ENCODE assay signal across 21 mouse cellular contexts in the genomic region with DNA sequence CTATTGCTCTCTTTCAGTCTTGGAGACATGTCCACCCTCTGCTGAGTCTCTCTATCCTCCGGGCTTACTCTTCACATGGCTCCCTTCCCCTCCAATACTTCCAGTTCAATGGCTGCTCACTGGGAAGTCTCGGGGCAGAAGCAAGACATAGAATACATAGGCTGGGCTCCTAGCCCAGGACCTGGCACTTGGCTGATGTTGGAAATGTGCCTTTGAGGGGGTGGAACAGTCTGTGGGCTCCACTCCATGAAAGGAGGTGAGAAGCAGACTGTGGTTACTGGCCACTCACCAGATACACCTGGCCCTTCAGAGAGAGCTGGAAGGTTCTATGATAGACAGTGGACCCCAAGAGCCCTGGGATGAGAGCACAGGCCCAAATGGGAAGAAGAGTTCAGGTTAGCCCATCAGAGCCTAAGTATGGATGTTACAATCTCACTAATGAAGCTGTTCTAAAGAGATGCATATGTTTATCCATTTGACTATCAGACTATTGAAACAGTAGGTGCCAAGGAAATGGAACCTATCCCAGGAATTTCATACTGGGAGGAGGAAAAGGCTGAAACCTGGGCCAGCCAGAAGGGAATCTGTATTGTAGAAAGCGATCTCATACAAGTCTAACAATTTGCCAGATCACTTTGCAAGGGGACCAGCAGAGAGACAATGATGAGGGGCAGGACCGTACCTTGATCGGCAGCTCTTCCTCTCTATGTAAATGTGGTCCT. TPM values are rescaled to one million over a fixed set of nuclear protein-coding genes. Genes with fewer than 3 reads are reported as not detected.
DNase-seq lines count a peak whose midpoint lies in the region; ATAC-seq lines count a peak whose summit lies in the region.
"Had no signal": no experiment of that assay in that cellular context is flagged by ENCODE, and none has a peak within 500 bp of the region (broad histone marks: within the 10 kb centered on the region; RNA-seq: fewer than 3 reads in every experiment).

No protein-coding gene starts in this region.

- no peaks in the 10 kb centered on the region for H3K4me1 ChIP-seq in embryonic facial prominence, embryonic 12.5 days
- no peaks in the 10 kb centered on the region for H3K4me1 ChIP-seq in embryonic facial prominence, embryonic 10.5 days
- H3K4me1 ChIP-seq in brown adipose tissue, adult 24 weeks (ENCODE audit: control insufficient read depth, insufficient read depth, insufficient read length, low read length) = peaks cover 40% of the 10 kb centered on the region
- H3K4me1 ChIP-seq: hindbrain, embryonic 12.5 days had no signal

- no peak for ATAC-seq in embryonic facial prominence, embryonic 12.5 days (ENCODE audit: insufficient number of reproducible peaks, insufficient read depth, low FRiP score, low TSS enrichment)
- ATAC-seq: CD4-positive, CD25-positive, alpha-beta regulatory T cell, adult 4 months; forebrain, postnatal 0 days; midbrain, embryonic 13.5 days had no signal

- H3K9me3 ChIP-seq in embryonic facial prominence, embryonic 12.5 days = no peaks in the 10 kb centered on the region
- no peaks in the 10 kb centered on the region for H3K9me3 ChIP-seq in embryonic facial prominence, embryonic 10.5 days
- H3K9me3 ChIP-seq: heart, embryonic 12.5 days; hindbrain, embryonic 12.5 days; midbrain, embryonic 13.5 days had no signal

- no peak overlapping the region for H3K4me2 ChIP-seq in embryonic facial prominence, embryonic 12.5 days (replicated peaks)
- H3K4me2 ChIP-seq: heart, embryonic 12.5 days; hindbrain, embryonic 12.5 days; midbrain, embryonic 13.5 days had no signal

- 0 out of 2 replicates have a peak overlapping the region, but pooled peaks have one; percentile 11 for H3K27ac ChIP-seq in embryonic facial prominence, embryonic 12.5 days
- H3K27ac ChIP-seq in embryonic facial prominence, embryonic 10.5 days (replicated peaks) = no peak overlapping the region
- peak overlapping the region; percentile 97 for H3K27ac ChIP-seq in brown adipose tissue, adult 24 weeks (replicated peaks; ENCODE audit: low read depth, low read length)
- H3K27ac ChIP-seq: hindbrain, embryonic 12.5 days; left cerebral cortex, adult 2 months; midbrain, embryonic 13.5 days had no signal

- no peaks in the 10 kb centered on the region for H3K36me3 ChIP-seq in embryonic facial prominence, embryonic 12.5 days
- H3K36me3 ChIP-seq in embryonic facial prominence, embryonic 10.5 days (replicated peaks) = no peaks in the 10 kb centered on the region
- H3K36me3 ChIP-seq: heart, embryonic 12.5 days; hindbrain, embryonic 12.5 days; midbrain, embryonic 13.5 days had no signal

- 89% methylated on average over 5 of the region's 5 CpGs for WGBS in embryonic facial prominence, embryonic 12.5 days
- WGBS in embryonic facial prominence, embryonic 10.5 days = 89% methylated on average over 5 of the region's 5 CpGs

- H3K4me3 ChIP-seq in embryonic facial prominence, embryonic 12.5 days = no peak overlapping the region
- no peak overlapping the region for H3K4me3 ChIP-seq in embryonic facial prominence, embryonic 10.5 days
- no peak overlapping the region for H3K4me3 ChIP-seq in brown adipose tissue, adult 24 weeks (ENCODE audit: insufficient read depth, low read depth, low read length)
- H3K4me3 ChIP-seq: heart, embryonic 12.5 days; hindbrain, embryonic 12.5 days; left cerebral cortex, adult 2 months; midbrain, embryonic 13.5 days had no signal

- H3K27me3 ChIP-seq in embryonic facial prominence, embryonic 12.5 days = 0 out of 2 replicates have a peak, but pooled peaks cover 3% of the 10 kb centered on the region
- peaks cover under 1% of the 10 kb centered on the region; the same call in 1 of the 2 replicates for H3K27me3 ChIP-seq in embryonic facial prominence, embryonic 10.5 days (replicated peaks; ENCODE audit: low read depth, poor library complexity, severe bottlenecking)
- H3K27me3 ChIP-seq: hindbrain, embryonic 12.5 days; midbrain, embryonic 13.5 days had no signal

- no peak overlapping the region for H3K9ac ChIP-seq in embryonic facial prominence, embryonic 12.5 days
- H3K9ac ChIP-seq: forebrain, postnatal 0 days; heart, embryonic 12.5 days; hindbrain, embryonic 12.5 days; midbrain, embryonic 13.5 days had no signal

- no peak for DNase-seq in embryonic facial prominence, embryonic 10.5 days (ENCODE audit: low spot score)
- DNase-seq in cerebellum, adult 8-10 months = peak; percentile 64
- DNase-seq in cerebellum, postnatal 36 days = peak; percentile 70 to 74
- DNase-seq in right cerebral cortex, postnatal 36 days (ENCODE audit: low spot score in 2 of 2) = no peak
- no peak for DNase-seq in lung, postnatal 10 days
- no peak for DNase-seq in neural tube, embryonic 10.5 days (ENCODE audit: extremely low spot score, low spot score)
- DNase-seq: forebrain, postnatal 0 days; gastrocnemius, postnatal 14 days; heart, adult 18-20 months; kidney, adult 11 months; kidney, postnatal 4 days; layer of hippocampus, adult 9-11 months; right cerebral cortex, postnatal 14 days; spleen, adult 18-20 months had no signal

RNA-seq across cellular contexts. Expression of gene Fam20c, which starts 8.8 kb away (rescaled TPM):
- 7.0 and 7.1 TPM in 2 replicates for polyA plus RNA-seq in embryonic facial prominence, embryonic 12.5 days (2016; fragmentation: Nextera tagmentation; extraction: Ambion mirVana)
- 4.4 and 4.6 TPM in 2 replicates for polyA plus RNA-seq in embryonic facial prominence, embryonic 10.5 days (2016; fragmentation: Nextera tagmentation; extraction: Ambion mirVana)
- 19.0 and 33.0 TPM in 2 replicates for polyA plus RNA-seq in brown adipose tissue, adult 24 weeks (2012; ENCODE audit: insufficient read depth, insufficient read length, missing spikeins)
- polyA plus RNA-seq: CD4-positive, CD25-positive, alpha-beta regulatory T cell, adult 4 months had no signal

Comparison
In these comparisons a context has a peak if more than half of its experiments do, and no peak if none do; other contexts are left out.
1. DNase-seq: peak in cerebellum, adult 8-10 months (single experiment) and cerebellum, postnatal 36 days (2 of 2); none in embryonic facial prominence, embryonic 10.5 days (single experiment), right cerebral cortex, postnatal 36 days (0 of 2), lung, postnatal 10 days (single experiment) and neural tube, embryonic 10.5 days (single experiment).